32 mouse cellular contexts compared by ENCODE assay signal in genomic region chr17:84681670-84682069, GRCm38 (mm10). TPM values are rescaled to one million over a fixed set of nuclear protein-coding genes. Genes with fewer than 3 reads are reported as not detected.
DNase-seq lines count a peak whose midpoint lies in the region; ATAC-seq and TF ChIP-seq lines count a peak whose summit lies in the region.
"Had no signal": no experiment of that assay in that cellular context is flagged by ENCODE, and none has a peak within 500 bp of the region (broad histone marks: within the 10 kb centered on the region; RNA-seq: fewer than 3 reads in every experiment).

No protein-coding gene starts in this region.

- no peak for ATAC-seq in intestine, postnatal 0 days
- ATAC-seq in intestine, embryonic 15.5 days = no peak
- no peak for ATAC-seq in liver, embryonic 12.5 days
- ATAC-seq: activated CD4-positive, CD25-positive, alpha-beta regulatory T cell, adult 4 months; forebrain, embryonic 15.5 days; midbrain, embryonic 15.5 days had no signal

- 0 out of 2 replicates have a peak, but pooled peaks cover 4% of the 10 kb centered on the region for H3K4me1 ChIP-seq in intestine, postnatal 0 days (replicated peaks; ENCODE audit: control insufficient read depth, insufficient read depth, low read length)
- H3K4me1 ChIP-seq in intestine, embryonic 15.5 days (replicated peaks) = peaks cover 9% of the 10 kb centered on the region
- peaks cover 20% of the 10 kb centered on the region for H3K4me1 ChIP-seq in liver, adult 2 months (ENCODE audit: control insufficient read depth, insufficient read depth, low read length)
- no peaks in the 10 kb centered on the region for H3K4me1 ChIP-seq in liver, embryonic 12.5 days
- H3K4me1 ChIP-seq: forebrain, embryonic 15.5 days; hindbrain, embryonic 13.5 days; limb, embryonic 13.5 days; midbrain, embryonic 15.5 days; neural tube, embryonic 15.5 days had no signal

- H3K9ac ChIP-seq in intestine, postnatal 0 days (ENCODE audit: low read depth, low read length) = no peak overlapping the region
- no peak overlapping the region for H3K9ac ChIP-seq in intestine, embryonic 15.5 days
- H3K9ac ChIP-seq in liver, adult 2 months (ENCODE audit: low read depth, low read length) = peak overlapping the region; percentile 88
- no peak overlapping the region for H3K9ac ChIP-seq in liver, embryonic 12.5 days
- H3K9ac ChIP-seq: forebrain, embryonic 15.5 days; heart, embryonic 12.5 days; hindbrain, embryonic 13.5 days; limb, embryonic 13.5 days; liver, embryonic 14.5 days; lung, embryonic 14.5 days; midbrain, embryonic 15.5 days; neural tube, embryonic 15.5 days had no signal

- no peak for TF ChIP-seq POLR2A in liver, adult 2 months (IDR thresholded peaks at IDR 0.05; ENCODE audit: extremely low read depth, insufficient read depth, low read length)

- peak overlapping the region; percentile 57 for H3K4me2 ChIP-seq in intestine, postnatal 0 days (replicated peaks; ENCODE audit: low read depth)
- H3K4me2 ChIP-seq in intestine, embryonic 15.5 days (replicated peaks) = no peak overlapping the region
- H3K4me2 ChIP-seq in liver, embryonic 12.5 days = no peak overlapping the region
- H3K4me2 ChIP-seq: forebrain, embryonic 15.5 days; heart, embryonic 12.5 days; hindbrain, embryonic 13.5 days; limb, embryonic 13.5 days; lung, embryonic 14.5 days; midbrain, embryonic 15.5 days; neural tube, embryonic 15.5 days had no signal

- peak; percentile 71 for DNase-seq in liver, adult 2 months (ENCODE audit: extremely low read depth, low read depth, low spot score)
- DNase-seq in brain, adult 2 months (ENCODE audit: low read depth, low spot score) = peak; percentile 71
- no peak for DNase-seq in spleen, postnatal 14 days (ENCODE audit: low spot score in 2 of 2)
- DNase-seq: adrenal gland, adult 8-10 months; B cell, adult 2 months; cerebellum, adult 8-10 months; cerebellum, postnatal 25 days; gastrocnemius, adult 2 months; gastrocnemius, postnatal 36 days; heart, adult 18-20 months; heart, postnatal 4 days; kidney, adult 11 months; kidney, postnatal 14 days; lung, embryonic 14.5 days; lung, postnatal 14 days; retina, postnatal 1 day; right cerebral cortex, postnatal 25 days had no signal

- no peaks in the 10 kb centered on the region for H3K9me3 ChIP-seq in intestine, postnatal 0 days (ENCODE audit: control insufficient read depth)
- no peaks in the 10 kb centered on the region for H3K9me3 ChIP-seq in intestine, embryonic 15.5 days
- no peaks in the 10 kb centered on the region for H3K9me3 ChIP-seq in liver, embryonic 12.5 days (replicated peaks)
- H3K9me3 ChIP-seq: forebrain, embryonic 15.5 days; heart, embryonic 12.5 days; hindbrain, embryonic 13.5 days; limb, embryonic 13.5 days; midbrain, embryonic 10.5 days; midbrain, embryonic 15.5 days; neural tube, embryonic 15.5 days had no signal

- H3K36me3 ChIP-seq in intestine, postnatal 0 days (ENCODE audit: control insufficient read depth, insufficient read depth) = no peaks in the 10 kb centered on the region
- H3K36me3 ChIP-seq in intestine, embryonic 15.5 days = no peaks in the 10 kb centered on the region
- H3K36me3 ChIP-seq in liver, adult 2 months (ENCODE audit: control insufficient read depth, insufficient read depth, low read length) = peaks cover 13% of the 10 kb centered on the region; the same call in 1 of the 2 replicates
- no peaks in the 10 kb centered on the region for H3K36me3 ChIP-seq in liver, embryonic 12.5 days
- H3K36me3 ChIP-seq: forebrain, embryonic 15.5 days; heart, embryonic 12.5 days; hindbrain, embryonic 13.5 days; limb, embryonic 13.5 days; midbrain, embryonic 10.5 days; midbrain, embryonic 15.5 days; neural tube, embryonic 15.5 days had no signal

- H3K27ac ChIP-seq in intestine, postnatal 0 days (ENCODE audit: low read depth, low read length) = peak overlapping the region; percentile 28; the same call in 1 of the 2 replicates
- no peak overlapping the region for H3K27ac ChIP-seq in intestine, embryonic 15.5 days
- H3K27ac ChIP-seq in liver, adult 2 months (replicated peaks; ENCODE audit: insufficient read depth, low read depth, low read length) = peak overlapping the region; percentile 88; the same call in 1 of the 2 replicates
- H3K27ac ChIP-seq in liver, embryonic 12.5 days = no peak overlapping the region
- H3K27ac ChIP-seq: forebrain, embryonic 15.5 days; gastrocnemius, adult 2 months; hindbrain, embryonic 13.5 days; limb, embryonic 13.5 days; liver, embryonic 14.5 days; midbrain, embryonic 10.5 days; midbrain, embryonic 15.5 days; neural tube, embryonic 15.5 days had no signal

- H3K79me2 ChIP-seq in liver, adult 2 months (ENCODE audit: control insufficient read depth, insufficient read depth, low read length) = peaks cover 13% of the 10 kb centered on the region; the same call in 1 of the 2 replicates

- 93% methylated on average over 3 of the region's 3 CpGs for WGBS in intestine, postnatal 0 days
- 83% methylated on average over 3 of the region's 3 CpGs for WGBS in intestine, embryonic 15.5 days
- 51% methylated on average over 3 of the region's 3 CpGs for WGBS in liver, adult 2 months
- WGBS in liver, embryonic 12.5 days (ENCODE audit: insufficient replicate concordance) = 51% methylated on average over 3 of the region's 3 CpGs

- H3K4me3 ChIP-seq in intestine, postnatal 0 days (ENCODE audit: low read depth, low read length) = peak overlapping the region; percentile 22; the same call in 1 of the 2 replicates
- no peak overlapping the region for H3K4me3 ChIP-seq in intestine, embryonic 15.5 days (replicated peaks)
- peak overlapping the region; percentile 81 for H3K4me3 ChIP-seq in liver, adult 2 months (ENCODE audit: insufficient read depth, low read depth, low read length)
- H3K4me3 ChIP-seq in liver, embryonic 12.5 days = no peak overlapping the region
- H3K4me3 ChIP-seq: forebrain, embryonic 15.5 days; gastrocnemius, adult 2 months; heart, embryonic 12.5 days; hindbrain, embryonic 13.5 days; limb, embryonic 13.5 days; midbrain, embryonic 10.5 days; midbrain, embryonic 15.5 days; neural tube, embryonic 15.5 days had no signal

- TF ChIP-seq CTCF in intestine, postnatal 0 days (IDR thresholded peaks at IDR 0.05; ENCODE audit: low read depth) = no peak
- TF ChIP-seq CTCF in liver, adult 2 months (IDR thresholded peaks at IDR 0.05; ENCODE audit: low read depth, low read length) = no peak

- H3K27me3 ChIP-seq in intestine, postnatal 0 days (replicated peaks; ENCODE audit: control insufficient read depth, insufficient read depth, low read length) = no peaks in the 10 kb centered on the region
- no peaks in the 10 kb centered on the region for H3K27me3 ChIP-seq in intestine, embryonic 15.5 days (replicated peaks)
- no peaks in the 10 kb centered on the region for H3K27me3 ChIP-seq in liver, adult 2 months (ENCODE audit: control insufficient read depth, insufficient read depth, low read length)
- H3K27me3 ChIP-seq in liver, embryonic 12.5 days (replicated peaks) = peaks cover 4% of the 10 kb centered on the region
- H3K27me3 ChIP-seq: forebrain, embryonic 15.5 days; heart, embryonic 12.5 days; limb, embryonic 13.5 days; midbrain, embryonic 15.5 days; neural tube, embryonic 15.5 days had no signal

RNA-seq across cellular contexts. Expression of gene Abcg5, which starts 1.1 kb away (rescaled TPM):
- polyA plus RNA-seq in intestine, postnatal 0 days (2015; fragmentation: Nextera tagmentation; extraction: Ambion mirVana) = 59.8 and 68.3 TPM in 2 replicates
- 2.3 and 3.4 TPM in 2 replicates for polyA plus RNA-seq in intestine, embryonic 15.5 days (2015; fragmentation: Nextera tagmentation; extraction: Ambion mirVana)
- total RNA-seq in liver, adult 2 months (2014; rRNA removed) = 109 and 133 TPM in 2 replicates
- 100 and 118 TPM in 2 replicates for polyA plus RNA-seq in liver, adult 2 months (2012; rRNA removed)
- 0.14 and 0.26 TPM in 2 replicates for polyA plus RNA-seq in liver, embryonic 12.5 days (2016; fragmentation: Nextera tagmentation; extraction: Ambion mirVana)
- total RNA-seq: gastrocnemius, adult 2 months; gastrocnemius, postnatal 36 days; heart, adult 18-20 months; heart, postnatal 4 days; layer of hippocampus, postnatal 14 days; megakaryocyte progenitor cell, adult 5-6 weeks had no signal
- polyA plus RNA-seq: activated CD4-positive, CD25-positive, alpha-beta regulatory T cell, adult 4 months; heart, postnatal 0 days had no signal

RNA-seq across cellular contexts. Expression of gene Abcg8, which starts 5.6 kb away (rescaled TPM):
- polyA plus RNA-seq in intestine, postnatal 0 days (2015; fragmentation: Nextera tagmentation; extraction: Ambion mirVana) = 47.4 and 56.7 TPM in 2 replicates
- polyA plus RNA-seq in intestine, embryonic 15.5 days (2015; fragmentation: Nextera tagmentation; extraction: Ambion mirVana) = 0.30 and 0.57 TPM in 2 replicates
- total RNA-seq in liver, adult 2 months (2014; rRNA removed) = 65.5 and 71.1 TPM in 2 replicates
- polyA plus RNA-seq in liver, adult 2 months (2012; rRNA removed) = 91.6 and 115 TPM in 2 replicates
- polyA plus RNA-seq in liver, embryonic 12.5 days (2016; fragmentation: Nextera tagmentation; extraction: Ambion mirVana) = 0.14 and 0.28 TPM in 2 replicates
- total RNA-seq: adrenal gland, adult 8-10 months; gastrocnemius, adult 2 months; gastrocnemius, postnatal 36 days; heart, adult 18-20 months; heart, postnatal 4 days; layer of hippocampus, postnatal 14 days; megakaryocyte progenitor cell, adult 5-6 weeks had no signal
- polyA plus RNA-seq: activated CD4-positive, CD25-positive, alpha-beta regulatory T cell, adult 4 months; heart, embryonic 12.5 days; heart, postnatal 0 days; limb, embryonic 13.5 days; midbrain, embryonic 15.5 days had no signal

RNA-seq across cellular contexts. Expression of gene Dync2li1, which starts 55.4 kb away (rescaled TPM):
- 10.1 and 11.4 TPM in 2 replicates for polyA plus RNA-seq in intestine, postnatal 0 days (2015; fragmentation: Nextera tagmentation; extraction: Ambion mirVana)
- 21.9 and 24.7 TPM in 2 replicates for polyA plus RNA-seq in intestine, embryonic 15.5 days (2015; fragmentation: Nextera tagmentation; extraction: Ambion mirVana)
- total RNA-seq in liver, adult 2 months (2014; rRNA removed) = 0.74 and 1.3 TPM in 2 replicates
- polyA plus RNA-seq in liver, adult 2 months (2012; rRNA removed) = 0.10 TPM in 2 replicates
- 3.3 and 4.2 TPM in 2 replicates for polyA plus RNA-seq in liver, embryonic 12.5 days (2016; fragmentation: Nextera tagmentation; extraction: Ambion mirVana)

Comparison
In these comparisons a context has a peak if more than half of its experiments do, and no peak if none do; other contexts are left out.
1. H3K27ac ChIP-seq: peak in intestine, postnatal 0 days (single experiment) and liver, adult 2 months (single experiment); none in intestine, embryonic 15.5 days (single experiment) and liver, embryonic 12.5 days (single experiment).
2. H3K4me3 ChIP-seq: peak in intestine, postnatal 0 days (single experiment) and liver, adult 2 months (single experiment); none in intestine, embryonic 15.5 days (single experiment) and liver, embryonic 12.5 days (single experiment).
3. RNA of gene Abcg5, which starts 1.1 kb away (polyA plus RNA-seq): 100 to 118 TPM in liver, adult 2 months and 59.8 to 68.3 TPM in intestine, postnatal 0 days; 2.3 to 3.4 TPM in intestine, embryonic 15.5 days and 0.14 to 0.26 TPM in liver, embryonic 12.5 days; every median in the first group is over 10 times any median in the second.
4. RNA of gene Abcg8, which starts 5.6 kb away (polyA plus RNA-seq): 91.6 to 115 TPM in liver, adult 2 months and 47.4 to 56.7 TPM in intestine, postnatal 0 days; 0.30 to 0.57 TPM in intestine, embryonic 15.5 days and 0.14 to 0.28 TPM in liver, embryonic 12.5 days; every median in the first group is over 10 times any median in the second.
5. DNase-seq: peak in liver, adult 2 months (single experiment) and brain, adult 2 months (single experiment); none in spleen, postnatal 14 days (0 of 2).